Mouse (Mus musculus) neural tube, embryonic 12.5 days (tissue): Measurements from ENCODE around the gene Trim30b. TPM values are rescaled to one million over a fixed set of nuclear protein-coding genes. Genes with fewer than 3 reads are reported as not detected.
"Not testable (repeated sequence)": the region's sequence is repeated elsewhere in the genome, so short reads cannot be mapped to it uniquely, and the experiment has no call there.

ENCODE experiments used
- ATAC-seq: fragments of 200-750 bp; cut with Nextera tagmentation; 2 replicates; pipeline ENCODE4 v1.8.0; 2017; ENCODE audit warnings: low read depth, mild to moderate bottlenecking, moderate TSS enrichment, moderate library complexity; ENCODE audit not compliant: low FRiP score
- H3K27ac ChIP-seq: fragments of 300-500 bp; sonication (generic); 2 replicates; pipeline ENCODE4 v1.5.1; 2016
- H3K27me3 ChIP-seq: fragments of 300-500 bp; sonication (generic); replicated peaks from 2 replicates; pipeline ENCODE4 v1.6.1; 2016; ENCODE audit warnings: mild to moderate bottlenecking
- H3K36me3 ChIP-seq: fragments of 300-500 bp; sonication (generic); 2 replicates; pipeline ENCODE4 v1.6.1; 2016; ENCODE audit warnings: mild to moderate bottlenecking
- H3K4me1 ChIP-seq: fragments of 300-500 bp; sonication (generic); 2 replicates; pipeline ENCODE4 v1.6.1; 2016
- H3K4me2 ChIP-seq: fragments of 300-500 bp; sonication (generic); replicated peaks from 2 replicates; pipeline ENCODE4 v1.6.1; 2016; ENCODE audit warnings: mild to moderate bottlenecking
- H3K4me3 ChIP-seq: fragments of 300-500 bp; sonication (generic); 2 replicates; pipeline ENCODE4 v1.5.1; 2016
- H3K9ac ChIP-seq: fragments of 300-500 bp; sonication (generic); 2 replicates; pipeline ENCODE4 v1.6.1; 2016; ENCODE audit warnings: mild to moderate bottlenecking
- H3K9me3 ChIP-seq: fragments of 300-500 bp; sonication (generic); 2 replicates; pipeline ENCODE4 v1.6.1; 2016; ENCODE audit warnings: mild to moderate bottlenecking
- WGBS: fragments of 180-500 bp; shearing (Covaris S2); methylation state at CpG from one replicate; pipeline ENCODE4 v1.1.7; 2016; 5-methylcytosine and 5-hydroxymethylcytosine counted together
- polyA plus RNA-seq: library from polyadenylated mRNA; unstranded; fragments of >200 nt; fragmentation: Nextera tagmentation; extraction: Ambion mirVana; gene quantifications from 2 replicates; pipeline ENCODE4 v1.2.1, GENCODE M21; 2016

Trim30b gene
- polyA plus RNA-seq = not detected in 2 replicates

- no peaks in the 10 kb centered on the region for H3K27me3 ChIP-seq
- no peaks in the 10 kb centered on the region for H3K4me1 ChIP-seq
- H3K9me3 ChIP-seq = no peaks in the 10 kb centered on the region
- ATAC-seq = no peak
- no peak within 1 kb of the TSS for H3K4me2 ChIP-seq
- H3K36me3 ChIP-seq = no peaks in the 10 kb centered on the region
- no peak within 1 kb of the TSS for H3K4me3 ChIP-seq
- 64% methylated on average over 1 of the region's 1 CpGs for WGBS
- H3K9ac ChIP-seq = no peak within 1 kb of the TSS
- H3K27ac ChIP-seq = no peak within 1 kb of the TSS
Measured at GRCm38 (mm10) chr7:104369736-104370414, at the start of gene Trim30b. Gene Trim30b (minus strand): TSS chr7:104369884.

GRCm38 (mm10) chr7:104404460-104404950 is 34.8 kb upstream of the Trim30b start:
- H3K36me3 ChIP-seq = no peaks in the 10 kb centered on the region
- 93% methylated on average over 3 of the region's 3 CpGs for WGBS

GRCm38 (mm10) chr7:104401140-104401539 is 31.5 kb upstream of the Trim30b start:
- no peak overlapping the region for H3K9ac ChIP-seq
- ATAC-seq = no peak
- H3K9me3 ChIP-seq = no peaks in the 10 kb centered on the region
- H3K27ac ChIP-seq = no peak overlapping the region
- H3K4me1 ChIP-seq = no peaks in the 10 kb centered on the region
- H3K4me2 ChIP-seq = no peak overlapping the region
- no peak overlapping the region for H3K4me3 ChIP-seq
- H3K36me3 ChIP-seq = no peaks in the 10 kb centered on the region
- H3K27me3 ChIP-seq = no peaks in the 10 kb centered on the region

More at GRCm38 (mm10) chr7:104404460-104404950, 34.8 kb upstream of the Trim30b start:
- Histone ChIP-seq H3K4me1 (no peaks in the 10 kb centered on the region), H3K4me2 (no peak overlapping the region), H3K27me3 (no peaks in the 10 kb centered on the region), H3K4me3 (no peak overlapping the region), H3K9me3 (no peaks in the 10 kb centered on the region), H3K27ac (no peak overlapping the region), H3K9ac (no peak overlapping the region)
- ATAC-seq = no peak

GRCm38 (mm10) chr7:104400698-104401097 is 31.0 kb upstream of the Trim30b start, which contains the start of gene Trim30c:
Gene Trim30c (minus strand): TSS chr7:104400837.
- no peak within 1 kb of the TSS for H3K9ac ChIP-seq
- no peaks in the 10 kb centered on the region for H3K9me3 ChIP-seq
- H3K36me3 ChIP-seq = no peaks in the 10 kb centered on the region
- H3K4me2 ChIP-seq = no peak within 1 kb of the TSS
- H3K4me3 ChIP-seq = no peak within 1 kb of the TSS
- H3K27ac ChIP-seq = no peak within 1 kb of the TSS
- 91% methylated on average over 1 of the region's 1 CpGs for WGBS
- no peaks in the 10 kb centered on the region for H3K27me3 ChIP-seq
- no peaks in the 10 kb centered on the region for H3K4me1 ChIP-seq
- ATAC-seq = no peak

- Histone ChIP-seq H3K9me3 (no peaks in the 10 kb centered on the region), H3K36me3 (no peaks in the 10 kb centered on the region), H3K4me3 (no peak overlapping the region), H3K9ac (no peak overlapping the region), H3K4me2 (no peak overlapping the region), H3K4me1 (no peaks in the 10 kb centered on the region), H3K27ac (no peak overlapping the region), H3K27me3 (no peaks in the 10 kb centered on the region)
- WGBS = 76% methylated on average over 1 of the region's 1 CpGs
- ATAC-seq = no peak
Measured at GRCm38 (mm10) chr7:104398492-104398891, 28.8 kb upstream of the Trim30b start.

- no peak overlapping the region for H3K4me3 ChIP-seq
- H3K9me3 ChIP-seq = no peaks in the 10 kb centered on the region
- H3K4me1 ChIP-seq = no peaks in the 10 kb centered on the region
- H3K9ac ChIP-seq = no peak overlapping the region
- H3K27me3 ChIP-seq = no peaks in the 10 kb centered on the region
- no peaks in the 10 kb centered on the region for H3K36me3 ChIP-seq
- no peak for ATAC-seq
- no peak overlapping the region for H3K27ac ChIP-seq
- H3K4me2 ChIP-seq = no peak overlapping the region
Measured at GRCm38 (mm10) chr7:104366339-104366738, 3.3 kb downstream of the Trim30b start.

GRCm38 (mm10) chr7:104353600-104353967 is 16.1 kb downstream of the Trim30b start:
- H3K27ac ChIP-seq = no peak overlapping the region
- H3K9ac ChIP-seq = no peak overlapping the region
- H3K27me3 ChIP-seq = no peaks in the 10 kb centered on the region
- H3K9me3 ChIP-seq = no peaks in the 10 kb centered on the region
- H3K4me3 ChIP-seq = no peak overlapping the region
- H3K36me3 ChIP-seq = no peaks in the 10 kb centered on the region
- 78% methylated on average over 2 of the region's 2 CpGs for WGBS
- H3K4me2 ChIP-seq = peak overlapping the region; percentile 49; the same call in 1 of the 2 replicates
- no peaks in the 10 kb centered on the region for H3K4me1 ChIP-seq
- ATAC-seq = 0 out of 2 replicates have a peak, but pooled peaks have one; percentile 15

- H3K9me3 ChIP-seq = no peaks in the 10 kb centered on the region
- H3K4me1 ChIP-seq = no peaks in the 10 kb centered on the region
- H3K9ac ChIP-seq = no peak within 1 kb of the TSS
- H3K4me2 ChIP-seq = peak within 1 kb of the TSS; percentile 49
- no peaks in the 10 kb centered on the region for H3K27me3 ChIP-seq
- H3K4me3 ChIP-seq = peak within 1 kb of the TSS; percentile 21; the same call in 1 of the 2 replicates
- H3K27ac ChIP-seq = no peak within 1 kb of the TSS
- peak; percentile 95 for ATAC-seq
- H3K36me3 ChIP-seq = no peaks in the 10 kb centered on the region
- 10% methylated on average over 14 of the region's 14 CpGs for WGBS
Measured at GRCm38 (mm10) chr7:104352717-104353599, 16.7 kb downstream of the Trim30b start, which contains the start of gene Trim12c. Gene Trim12c (minus strand): TSS chr7:104353362.

GRCm38 (mm10) chr7:104348043-104348442 is 21.6 kb downstream of the Trim30b start:
- H3K4me3 ChIP-seq, H3K9me3 ChIP-seq, H3K4me1 ChIP-seq, ATAC-seq, H3K4me2 ChIP-seq, H3K36me3 ChIP-seq, H3K9ac ChIP-seq, H3K27me3 ChIP-seq, H3K27ac ChIP-seq: not testable (repeated sequence)
- WGBS = 92% methylated on average over 4 of the region's 4 CpGs

- H3K36me3 ChIP-seq, H3K27me3 ChIP-seq, H3K27ac ChIP-seq, H3K4me3 ChIP-seq, H3K4me1 ChIP-seq, ATAC-seq, H3K9ac ChIP-seq, H3K9me3 ChIP-seq, H3K4me2 ChIP-seq: not testable (repeated sequence)
- 88% methylated on average over 4 of the region's 4 CpGs for WGBS
Measured at GRCm38 (mm10) chr7:104340744-104341143, 28.9 kb downstream of the Trim30b start.

- H3K36me3 ChIP-seq, ATAC-seq, H3K4me3 ChIP-seq, H3K4me2 ChIP-seq, H3K4me1 ChIP-seq, H3K9ac ChIP-seq, H3K27me3 ChIP-seq, H3K9me3 ChIP-seq, H3K27ac ChIP-seq: not testable (repeated sequence)
- 85% methylated on average over 3 of the region's 3 CpGs for WGBS
Measured at GRCm38 (mm10) chr7:104335547-104335946, 34.1 kb downstream of the Trim30b start.

- not testable (repeated sequence) for ATAC-seq, H3K27me3 ChIP-seq, H3K4me2 ChIP-seq, H3K36me3 ChIP-seq, H3K27ac ChIP-seq, H3K9ac ChIP-seq, H3K9me3 ChIP-seq, H3K4me1 ChIP-seq, H3K4me3 ChIP-seq
- WGBS = 91% methylated on average over 2 of the region's 2 CpGs
Measured at GRCm38 (mm10) chr7:104329171-104329570, 40.5 kb downstream of the Trim30b start, which contains the start of gene Trim34b. Gene Trim34b (plus strand): TSS chr7:104329471.
